Mouse (Mus musculus) limb, embryonic 13.5 days (tissue): ENCODE measurements around the gene Xkr7. TPM values are rescaled to one million over a fixed set of nuclear protein-coding genes. Genes with fewer than 3 reads are reported as not detected.
A peak's percentile ranks its signal among the peaks of the same experiment; 100 is the strongest.

Experiments used
- ATAC-seq: fragments of 200-750 bp; cut with Nextera tagmentation; 2 replicates; pipeline ENCODE4 v1.8.0; 2017; ENCODE audit warnings: low read depth, moderate number of reproducible peaks, moderate TSS enrichment; ENCODE audit not compliant: low FRiP score
- H3K27ac ChIP-seq: fragments of 300-500 bp; sonication (generic); 2 replicates; pipeline ENCODE4 v1.5.1; 2015; ENCODE audit warnings: inconsistent platforms, mild to moderate bottlenecking, moderate library complexity
- H3K27me3 ChIP-seq: fragments of 300-500 bp; sonication (generic); 2 replicates; pipeline ENCODE4 v1.6.1; 2015; ENCODE audit warnings: mild to moderate bottlenecking, inconsistent platforms
- H3K36me3 ChIP-seq: fragments of 300-500 bp; sonication (generic); 2 replicates; pipeline ENCODE4 v1.6.1; 2015; ENCODE audit warnings: inconsistent platforms, mild to moderate bottlenecking, moderate library complexity
- H3K4me1 ChIP-seq: fragments of 300-500 bp; sonication (generic); 2 replicates; pipeline ENCODE4 v1.6.1; 2015; ENCODE audit warnings: inconsistent platforms
- H3K4me2 ChIP-seq: fragments of 300-500 bp; sonication (generic); replicated peaks from 2 replicates; pipeline ENCODE4 v1.6.1; 2015; ENCODE audit warnings: inconsistent platforms, mild to moderate bottlenecking, moderate library complexity
- H3K4me3 ChIP-seq: fragments of 300-500 bp; sonication (generic); 2 replicates; pipeline ENCODE4 v1.5.1; 2015; ENCODE audit warnings: moderate library complexity, mild to moderate bottlenecking, inconsistent platforms
- H3K9ac ChIP-seq: fragments of 300-500 bp; sonication (generic); 2 replicates; pipeline ENCODE4 v1.6.1; 2015; ENCODE audit warnings: mild to moderate bottlenecking, inconsistent platforms
- H3K9me3 ChIP-seq: fragments of 300-500 bp; sonication (generic); 2 replicates; pipeline ENCODE4 v1.6.1; 2016; ENCODE audit warnings: inconsistent platforms
- WGBS: fragments of 180-500 bp; shearing (Covaris S2); methylation state at CpG from one replicate; pipeline ENCODE4 v1.1.7; 2015; 5-methylcytosine and 5-hydroxymethylcytosine counted together
- polyA plus RNA-seq: library from polyadenylated mRNA; unstranded; fragments of >200 nt; fragmentation: Nextera tagmentation; extraction: Ambion mirVana; gene quantifications from 2 replicates; pipeline ENCODE4 v1.2.1, GENCODE M21; 2015

Gene Xkr7
- polyA plus RNA-seq, 1 experiment from 2014 or later: not detected

- H3K27me3 ChIP-seq: peaks cover 20% of the 10 kb centered on the region; the same call in 1 of the 2 replicates
- no peaks in the 10 kb centered on the region for H3K9me3 ChIP-seq
- no peak overlapping the region for H3K27ac ChIP-seq
- 45% methylated on average over 7 of the region's 8 CpGs for WGBS
- no peak for ATAC-seq
- H3K4me3 ChIP-seq: peak overlapping the region; percentile 90; the same call in 1 of the 2 replicates
- no peak overlapping the region for H3K9ac ChIP-seq
- peaks cover 15% of the 10 kb centered on the region for H3K4me1 ChIP-seq
- H3K4me2 ChIP-seq: peak overlapping the region; percentile 94
- peaks cover 28% of the 10 kb centered on the region for H3K36me3 ChIP-seq
These were observed 15.8 kb upstream of the Xkr7 start for GRCm38 (mm10) chr2:153015804-153016203.

DNA sequence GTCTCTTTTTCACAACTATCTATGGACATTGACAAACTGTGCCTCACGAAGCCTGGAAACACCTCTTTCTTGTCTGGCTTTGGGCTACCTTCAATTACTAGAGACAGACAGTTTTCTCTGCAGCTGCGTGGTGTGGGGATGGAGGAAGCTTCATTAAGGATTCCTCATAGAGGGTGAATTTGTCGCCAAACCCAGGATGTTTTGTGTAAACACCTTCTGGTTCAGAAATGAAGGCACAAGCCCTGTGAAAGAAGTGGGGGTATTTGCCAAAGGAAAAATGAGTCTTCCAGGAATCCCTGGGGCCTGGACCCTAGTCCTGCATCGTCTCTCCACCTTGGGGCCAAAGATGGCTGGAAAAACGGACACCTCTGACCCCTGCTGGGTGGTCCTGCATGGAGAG, 14.9 kb upstream of the Xkr7 start:
- ATAC-seq: no peak
- Histone ChIP-seq H3K27me3 (peaks cover 20% of the 10 kb centered on the region; the same call in 1 of the 2 replicates), H3K27ac (no peak overlapping the region), H3K36me3 (peaks cover 20% of the 10 kb centered on the region), H3K4me2 (no peak overlapping the region), H3K4me1 (peaks cover 15% of the 10 kb centered on the region), H3K9ac (peak overlapping the region; percentile 8; the same call in 1 of the 2 replicates), H3K4me3 (no peak overlapping the region), H3K9me3 (no peaks in the 10 kb centered on the region)
- 42% methylated on average over 5 of the region's 5 CpGs for WGBS

DNA sequence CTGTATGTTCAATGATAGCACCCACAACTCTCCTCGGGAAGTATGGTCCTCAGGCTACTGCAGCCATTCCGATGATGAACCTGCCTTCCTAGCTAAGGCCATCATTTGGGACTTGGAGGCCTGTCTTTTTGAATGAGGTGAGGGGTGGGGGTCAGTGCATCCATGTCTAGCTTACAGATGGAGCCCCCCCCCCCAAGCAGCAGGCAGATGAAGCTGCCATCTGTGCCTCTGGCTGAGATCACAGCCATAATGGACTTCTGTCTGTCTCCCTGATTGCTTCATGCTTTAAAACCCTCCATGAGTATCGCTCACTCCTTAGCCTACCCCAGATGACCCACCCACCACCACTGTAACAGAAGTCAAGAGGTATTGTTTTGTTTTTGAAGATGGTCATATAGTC, 12.3 kb upstream of the Xkr7 start:
- Histone ChIP-seq H3K4me1 (peaks cover 8% of the 10 kb centered on the region), H3K36me3 (no peaks in the 10 kb centered on the region), H3K9me3 (no peaks in the 10 kb centered on the region), H3K4me3 (no peak overlapping the region), H3K27ac (no peak overlapping the region), H3K27me3 (peaks cover 22% of the 10 kb centered on the region; the same call in 1 of the 2 replicates), H3K9ac (no peak overlapping the region), H3K4me2 (no peak overlapping the region)
- WGBS: 83% methylated on average over 3 of the region's 3 CpGs
- no peak for ATAC-seq

- Histone ChIP-seq H3K9me3 (no peaks in the 10 kb centered on the region), H3K27me3 (peaks cover 24% of the 10 kb centered on the region; the same call in 1 of the 2 replicates), H3K4me3 (no peak overlapping the region), H3K27ac (no peak overlapping the region), H3K36me3 (no peaks in the 10 kb centered on the region), H3K4me2 (no peak overlapping the region), H3K9ac (no peak overlapping the region), H3K4me1 (no peaks in the 10 kb centered on the region)
- WGBS: 73% methylated on average over 3 of the region's 3 CpGs
- ATAC-seq: no peak
These were observed 10.5 kb upstream of the Xkr7 start for GRCm38 (mm10) chr2:153021163-153021562.

DNA sequence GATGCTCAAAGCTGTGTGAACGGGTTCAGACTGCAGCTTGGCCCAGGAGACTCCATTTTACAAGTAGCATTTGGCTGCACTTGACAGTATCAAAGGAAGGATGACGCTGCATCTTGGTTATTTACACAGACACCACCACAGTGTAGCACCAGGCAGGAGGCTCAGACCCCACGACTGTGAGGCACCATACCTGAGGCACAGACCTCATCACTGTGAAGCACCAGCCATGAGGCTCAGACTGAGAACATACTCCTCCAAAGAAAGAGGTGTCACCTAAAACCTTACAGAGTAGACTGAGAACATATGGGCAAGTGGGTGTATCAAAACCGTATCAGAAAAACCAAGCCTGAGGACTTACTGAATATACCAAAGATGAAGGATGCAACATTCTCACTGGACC, 8.8 kb upstream of the Xkr7 start:
- H3K4me2 ChIP-seq: no peak overlapping the region
- no peaks in the 10 kb centered on the region for H3K9me3 ChIP-seq
- H3K4me1 ChIP-seq: no peaks in the 10 kb centered on the region
- H3K4me3 ChIP-seq: no peak overlapping the region
- no peak for ATAC-seq
- H3K27ac ChIP-seq: no peak overlapping the region
- no peak overlapping the region for H3K9ac ChIP-seq
- peaks cover 23% of the 10 kb centered on the region for H3K27me3 ChIP-seq
- H3K36me3 ChIP-seq: no peaks in the 10 kb centered on the region
- WGBS: 55% methylated on average over 4 of the region's 4 CpGs

DNA sequence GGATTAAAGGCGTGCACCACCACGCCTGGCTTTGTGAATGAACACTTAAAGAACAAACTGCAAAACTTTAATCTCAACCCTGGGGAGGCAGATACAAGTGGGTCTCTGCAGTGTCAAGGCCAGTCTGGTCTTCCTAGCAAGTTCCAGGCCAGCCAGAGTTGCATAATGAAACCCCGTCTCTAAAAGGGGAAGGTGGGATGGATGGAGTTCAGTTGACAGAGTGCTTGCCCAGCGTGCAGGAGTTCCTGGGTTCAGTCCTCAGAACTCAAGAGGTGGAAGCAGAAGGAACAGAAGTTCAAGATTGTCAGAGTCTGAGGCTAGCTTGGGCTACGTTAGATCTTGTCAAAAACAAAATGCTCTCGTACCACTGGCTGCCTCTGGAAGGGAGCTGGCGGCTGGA, 5.6 kb upstream of the Xkr7 start:
- no peaks in the 10 kb centered on the region for H3K36me3 ChIP-seq
- 80% methylated on average over 7 of the region's 7 CpGs for WGBS
- H3K4me2 ChIP-seq: no peak overlapping the region
- H3K9me3 ChIP-seq: no peaks in the 10 kb centered on the region
- peaks cover 48% of the 10 kb centered on the region for H3K27me3 ChIP-seq
- no peak overlapping the region for H3K4me3 ChIP-seq
- no peaks in the 10 kb centered on the region for H3K4me1 ChIP-seq
- ATAC-seq: no peak
- H3K27ac ChIP-seq: no peak overlapping the region
- no peak overlapping the region for H3K9ac ChIP-seq

- peaks cover 62% of the 10 kb centered on the region for H3K27me3 ChIP-seq
These were observed 4.2 kb upstream of the Xkr7 start for GRCm38 (mm10) chr2:153027501-153027900.

DNA sequence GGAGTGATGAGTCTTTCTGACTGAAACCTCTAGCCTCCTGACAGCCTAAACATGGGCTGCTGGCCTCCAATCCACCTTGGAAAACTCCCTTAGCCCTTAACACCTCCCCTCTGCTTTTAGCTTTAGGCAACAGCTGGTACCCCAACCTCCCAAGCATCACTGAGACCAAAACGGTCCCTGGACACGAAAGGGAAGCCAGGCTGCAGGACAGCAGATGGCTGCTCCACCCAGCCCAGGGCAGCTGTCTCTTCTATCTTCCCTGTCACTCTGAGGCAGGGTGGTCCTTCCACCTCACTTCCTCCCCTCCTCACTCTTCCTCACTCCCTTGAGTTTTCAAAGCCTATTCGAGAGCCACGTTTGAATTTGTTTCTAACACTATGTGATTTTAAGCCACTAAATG, 1.2 kb upstream of the Xkr7 start:
- peaks cover 87% of the 10 kb centered on the region for H3K27me3 ChIP-seq
- no peaks in the 10 kb centered on the region for H3K9me3 ChIP-seq
- H3K36me3 ChIP-seq: no peaks in the 10 kb centered on the region
- no peak overlapping the region for H3K9ac ChIP-seq
- H3K4me1 ChIP-seq: peaks cover 7% of the 10 kb centered on the region
- H3K27ac ChIP-seq: no peak overlapping the region
- no peak overlapping the region for H3K4me2 ChIP-seq
- no peak overlapping the region for H3K4me3 ChIP-seq
- WGBS: 13% methylated on average over 4 of the region's 4 CpGs
- no peak for ATAC-seq

More at GRCm38 (mm10) chr2:153027501-153027900, 4.2 kb upstream of the Xkr7 start:
- Histone ChIP-seq H3K9me3 (no peaks in the 10 kb centered on the region), H3K9ac (no peak overlapping the region), H3K4me3 (no peak overlapping the region), H3K4me2 (no peak overlapping the region), H3K4me1 (peaks cover 7% of the 10 kb centered on the region), H3K36me3 (no peaks in the 10 kb centered on the region), H3K27ac (no peak overlapping the region)
- no peak for ATAC-seq
- 54% methylated on average over 4 of the region's 4 CpGs for WGBS

GRCm38 (mm10) chr2:153032083-153032842, 611 bp downstream of the Xkr7 start:
- H3K9me3 ChIP-seq: no peaks in the 10 kb centered on the region
- peaks cover 90% of the 10 kb centered on the region for H3K27me3 ChIP-seq
- 2% methylated on average over 42 of the region's 58 CpGs for WGBS
- H3K27ac ChIP-seq: no peak overlapping the region
- H3K36me3 ChIP-seq: no peaks in the 10 kb centered on the region
- H3K4me1 ChIP-seq: peaks cover 7% of the 10 kb centered on the region
- peak; percentile 72 for ATAC-seq
- H3K4me3 ChIP-seq: peak overlapping the region; percentile 48
- no peak overlapping the region for H3K9ac ChIP-seq
- peak overlapping the region; percentile 81 for H3K4me2 ChIP-seq

GRCm38 (mm10) chr2:153032973-153033372, 1.3 kb downstream of the Xkr7 start:
- peaks cover 90% of the 10 kb centered on the region for H3K27me3 ChIP-seq
- 14% methylated on average over 4 of the region's 4 CpGs for WGBS
- no peaks in the 10 kb centered on the region for H3K9me3 ChIP-seq
- no peak overlapping the region for H3K9ac ChIP-seq
- no peaks in the 10 kb centered on the region for H3K36me3 ChIP-seq
- no peak overlapping the region for H3K27ac ChIP-seq
- H3K4me1 ChIP-seq: peaks cover 7% of the 10 kb centered on the region
- no peak overlapping the region for H3K4me2 ChIP-seq
- ATAC-seq: no peak
- H3K4me3 ChIP-seq: no peak overlapping the region

- H3K4me3 ChIP-seq: no peak overlapping the region
- H3K9ac ChIP-seq: no peak overlapping the region
- H3K36me3 ChIP-seq: no peaks in the 10 kb centered on the region
- H3K4me2 ChIP-seq: no peak overlapping the region
- peaks cover 91% of the 10 kb centered on the region for H3K27me3 ChIP-seq
- H3K27ac ChIP-seq: no peak overlapping the region
- no peak for ATAC-seq
- 65% methylated on average over 5 of the region's 5 CpGs for WGBS
- no peaks in the 10 kb centered on the region for H3K9me3 ChIP-seq
- peaks cover 7% of the 10 kb centered on the region for H3K4me1 ChIP-seq
These were observed 2.0 kb downstream of the Xkr7 start for GRCm38 (mm10) chr2:153033545-153034230.

DNA sequence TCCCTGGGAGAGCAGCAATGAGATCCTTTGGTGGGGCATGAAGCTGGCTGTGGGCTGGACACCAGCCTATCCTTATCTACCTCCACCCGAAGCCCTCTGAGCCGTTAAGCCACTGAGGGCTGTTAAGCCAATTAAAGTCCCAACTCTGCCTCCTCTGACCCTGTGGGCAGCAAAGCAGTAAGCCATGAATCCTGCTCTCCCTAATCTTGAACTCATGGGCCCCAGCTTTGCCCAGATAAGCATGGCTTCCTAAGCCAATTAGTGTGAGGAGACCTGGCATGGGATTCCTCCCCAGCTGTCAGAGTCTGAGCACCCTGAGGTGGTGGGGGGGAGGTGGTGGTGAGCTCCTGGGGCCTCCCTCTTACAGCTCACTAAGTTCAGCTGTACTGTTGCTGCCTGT, 5.0 kb downstream of the Xkr7 start:
- peaks cover 61% of the 10 kb centered on the region for H3K27me3 ChIP-seq
- no peaks in the 10 kb centered on the region for H3K36me3 ChIP-seq
- no peaks in the 10 kb centered on the region for H3K9me3 ChIP-seq
- no peak overlapping the region for H3K4me2 ChIP-seq
- WGBS: 20% methylated on average over 2 of the region's 2 CpGs
- peaks cover 5% of the 10 kb centered on the region for H3K4me1 ChIP-seq
- ATAC-seq: no peak
- H3K27ac ChIP-seq: no peak overlapping the region
- H3K9ac ChIP-seq: no peak overlapping the region
- H3K4me3 ChIP-seq: no peak overlapping the region
